Mouse (Mus musculus): ENCODE data around the gene Lrrc71. TPM values are rescaled to one million over a fixed set of nuclear protein-coding genes. Genes with fewer than 3 reads are reported as not detected.

The Lrrc71 gene
- polyA plus RNA-seq, 1 experiment from 2014 or later: 0.23 TPM

DNA sequence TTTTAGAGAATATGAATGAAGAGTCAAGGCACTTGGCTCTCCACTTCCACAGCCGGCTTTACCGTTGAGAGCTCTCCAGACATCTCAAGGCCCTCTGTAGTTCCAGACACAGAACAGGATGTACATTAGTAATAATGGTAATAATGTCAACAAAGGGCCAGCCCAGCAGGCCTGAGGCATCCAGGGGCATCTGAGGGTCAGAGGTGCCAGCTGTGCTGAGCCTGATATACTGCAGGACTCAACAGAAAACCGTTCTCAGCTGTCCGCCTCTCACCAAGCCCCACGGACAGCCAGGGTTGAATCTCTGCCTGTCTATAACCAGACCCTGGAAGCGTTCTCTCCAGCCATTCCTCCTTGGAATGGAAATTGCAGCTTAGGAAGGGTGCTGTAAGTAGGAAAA is 23.9 kb downstream of the Lrrc71 start:
- Histone ChIP-seq H3K4me3 (ENCODE audit: low read depth, low read length) (no peak overlapping the region), H3K36me3 (replicated peaks; ENCODE audit: insufficient read depth, low read length) (peaks cover 64% of the 10 kb centered on the region), H3K27me3 (ENCODE audit: insufficient read depth, low read length) (no peaks in the 10 kb centered on the region), H3K27ac (ENCODE audit: low read depth) (no peak overlapping the region), H3K4me1 (ENCODE audit: insufficient read depth) (no peaks in the 10 kb centered on the region), H3K4me2 (ENCODE audit: low read depth, low read length) (no peak overlapping the region), H3K9me3 (ENCODE audit: low read length) (no peaks in the 10 kb centered on the region), H3K9ac (replicated peaks) (no peak overlapping the region)
- WGBS (ENCODE audit: insufficient replicate concordance): 80% methylated on average over 6 of the region's 6 CpGs
- ATAC-seq (no peak), DNase-seq (peak; percentile 10)
- TF ChIP-seq EP300 (IDR thresholded peaks at IDR 0.05; ENCODE audit: low read depth): no peak
- TF ChIP-seq CTCF (IDR thresholded peaks at IDR 0.05; ENCODE audit: low read depth): no peak

GRCm38 (mm10) chr3:87718525-87718924 is 29.9 kb downstream of the Lrrc71 start:
- no peaks in the 10 kb centered on the region for H3K9me3 ChIP-seq (ENCODE audit: low read length)
- H3K4me1 ChIP-seq (ENCODE audit: insufficient read depth): no peaks in the 10 kb centered on the region
- no peak overlapping the region for H3K4me2 ChIP-seq (ENCODE audit: low read depth, low read length)
- H3K27me3 ChIP-seq (ENCODE audit: insufficient read depth, low read length): no peaks in the 10 kb centered on the region
- H3K9ac ChIP-seq (replicated peaks): no peak overlapping the region
- DNase-seq (peak; percentile 10), ATAC-seq (no peak)
- no peak overlapping the region for H3K4me3 ChIP-seq (ENCODE audit: low read depth, low read length)
- H3K36me3 ChIP-seq (replicated peaks; ENCODE audit: insufficient read depth, low read length): peaks cover 55% of the 10 kb centered on the region
- no peak for TF ChIP-seq CTCF (IDR thresholded peaks at IDR 0.05; ENCODE audit: low read depth)
- TF ChIP-seq EP300 (IDR thresholded peaks at IDR 0.05; ENCODE audit: low read depth): no peak
- WGBS (ENCODE audit: insufficient replicate concordance): 56% methylated on average over 2 of the region's 2 CpGs
- H3K27ac ChIP-seq (ENCODE audit: low read depth): no peak overlapping the region

Other genes with a start within 250 kb of the Lrrc71 start
- 3.6 and 3.9 TPM in 2 replicates for gene Etv3, start 223.2 kb downstream of the Lrrc71 start, polyA plus RNA-seq (2015; fragmentation: Nextera tagmentation; extraction: Ambion mirVana)
- gene Arhgef11, start 131.1 kb downstream of the Lrrc71 start, polyA plus RNA-seq (2015; fragmentation: Nextera tagmentation; extraction: Ambion mirVana): 2.3 and 2.8 TPM in 2 replicates
- gene Ntrk1, start 46.5 kb upstream of the Lrrc71 start, polyA plus RNA-seq (2015; fragmentation: Nextera tagmentation; extraction: Ambion mirVana): 0.47 and 0.53 TPM in 2 replicates
- not detected in 2 replicates for gene Insrr, start 48.3 kb upstream of the Lrrc71 start, polyA plus RNA-seq (2015; fragmentation: Nextera tagmentation; extraction: Ambion mirVana)
- 4.8 and 5.1 TPM in 2 replicates for gene Pear1, start 75.7 kb upstream of the Lrrc71 start, polyA plus RNA-seq (2015; fragmentation: Nextera tagmentation; extraction: Ambion mirVana)
- gene Sh2d2a, start 98.1 kb upstream of the Lrrc71 start, polyA plus RNA-seq (2015; fragmentation: Nextera tagmentation; extraction: Ambion mirVana): 0.74 and 0.75 TPM in 2 replicates
- 4.4 and 4.5 TPM in 2 replicates for gene Prcc, start 137.0 kb upstream of the Lrrc71 start, polyA plus RNA-seq (2015; fragmentation: Nextera tagmentation; extraction: Ambion mirVana)
- gene Hdgf, start 157.7 kb upstream of the Lrrc71 start, polyA plus RNA-seq (2015; fragmentation: Nextera tagmentation; extraction: Ambion mirVana): 116 and 123 TPM in 2 replicates
- 50.3 and 54.1 TPM in 2 replicates for gene Mrpl24, start 170.9 kb upstream of the Lrrc71 start, polyA plus RNA-seq (2015; fragmentation: Nextera tagmentation; extraction: Ambion mirVana)
- gene Isg20l2, start 181.7 kb upstream of the Lrrc71 start, polyA plus RNA-seq (2015; fragmentation: Nextera tagmentation; extraction: Ambion mirVana): 12.3 and 13.2 TPM in 2 replicates
- 4.3 TPM in 2 replicates for gene Rrnad1, start 182.1 kb upstream of the Lrrc71 start, polyA plus RNA-seq (2015; fragmentation: Nextera tagmentation; extraction: Ambion mirVana)
- not detected in 2 replicates for gene Crabp2, start 200.0 kb upstream of the Lrrc71 start, polyA plus RNA-seq (2015; fragmentation: Nextera tagmentation; extraction: Ambion mirVana)
- 0.83 and 0.95 TPM in 2 replicates for gene Nes, start 222.5 kb upstream of the Lrrc71 start, polyA plus RNA-seq (2015; fragmentation: Nextera tagmentation; extraction: Ambion mirVana)